Mouse (Mus musculus) hematopoietic stem cell, adult 5-6 weeks (primary cell): ENCODE results near the gene Klhl8. TPM values are rescaled to one million over a fixed set of nuclear protein-coding genes. Genes with fewer than 3 reads are reported as not detected.

Experiments used
- ATAC-seq, 2 experiments: fragments of 125-278 bp in 1 of 2; replicated peaks in 1 of 2; 2 replicates each; pipeline ENCODE4 v1.8.0; 2016 to 2017; ENCODE audit warnings: inconsistent platforms in 2 of 2, mild to moderate bottlenecking in 2 of 2, moderate number of reproducible peaks in 2 of 2, low read depth in 1 of 2, moderate TSS enrichment in 1 of 2; ENCODE audit not compliant: low FRiP score in 2 of 2, poor library complexity in 2 of 2, severe bottlenecking in 2 of 2, insufficient read depth in 1 of 2, low TSS enrichment in 1 of 2
- total RNA-seq: library from RNA; stranded (forward); fragments of 172-1452, 232-1000 nt; gene quantifications from 2 replicates; pipeline ENCODE4 v1.2.3, GENCODE M21; 2017

Klhl8 gene
- total RNA-seq, 1 experiment from 2014 or later = 1.7 TPM

DNA sequence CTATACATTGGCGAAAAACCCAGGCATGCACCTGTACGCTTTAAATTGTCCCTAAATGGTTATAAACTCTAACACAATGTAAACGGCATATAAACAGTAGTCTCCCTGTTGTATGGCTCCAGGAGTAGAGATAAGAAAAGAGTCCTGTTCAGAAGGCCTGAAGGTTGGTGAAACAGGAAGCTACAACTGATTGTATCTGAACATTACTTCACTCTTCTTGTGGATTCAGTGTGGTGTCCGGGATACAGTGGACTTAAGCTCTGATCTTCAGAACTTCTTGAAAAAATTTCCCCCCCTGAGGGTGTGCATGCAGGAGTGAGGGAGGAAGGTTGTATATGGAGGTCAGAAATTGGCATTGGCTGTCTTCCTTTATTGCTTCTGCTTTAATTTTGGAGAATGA lies 8.4 kb upstream of the Klhl8 start:
- ATAC-seq = no peak

DNA sequence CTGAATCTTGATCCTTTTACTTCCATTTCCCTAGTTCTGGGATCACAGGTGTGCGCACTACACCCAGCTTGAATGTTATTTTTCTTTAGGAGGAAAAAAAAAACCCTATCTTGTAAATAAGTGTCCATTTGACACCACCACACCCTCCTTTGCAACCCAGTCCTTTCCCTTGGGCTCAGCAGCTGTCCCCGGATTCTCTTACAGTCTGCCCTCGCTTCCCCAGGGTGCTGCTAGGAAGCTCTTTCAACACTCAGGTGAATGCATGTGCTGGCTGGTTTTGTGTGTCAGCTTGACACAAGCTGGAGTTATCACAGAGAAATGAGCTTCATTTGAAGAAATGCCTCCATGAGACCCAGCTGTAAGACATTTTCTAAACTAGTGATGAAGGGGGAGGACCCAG lies 7.2 kb upstream of the Klhl8 start:
- ATAC-seq = no peak

DNA sequence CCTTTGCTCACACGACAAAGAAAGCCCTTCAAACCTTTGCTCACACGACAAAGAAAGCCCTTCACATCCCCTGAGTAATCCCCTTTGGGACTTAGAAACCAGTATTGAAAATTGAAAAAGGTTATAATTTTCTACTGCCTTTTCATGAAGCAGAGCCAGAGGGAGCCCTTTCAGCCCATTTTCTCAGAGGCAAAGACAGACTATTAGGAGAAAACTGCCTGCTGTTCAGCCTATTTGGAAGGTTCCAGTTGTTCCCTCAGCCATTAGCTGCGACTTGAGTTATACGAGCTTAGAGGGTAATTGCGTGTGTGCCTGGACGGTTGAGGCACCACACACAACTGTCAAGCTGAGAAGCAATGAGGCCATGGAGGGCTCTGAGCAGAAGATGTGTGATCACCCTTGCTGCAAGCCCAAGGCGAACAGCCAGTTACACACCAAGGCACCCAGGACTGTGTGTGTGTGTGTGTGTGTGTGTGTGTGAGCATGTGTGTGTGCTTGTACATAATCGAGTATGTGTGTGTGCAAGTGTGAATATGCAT lies 6.4 kb upstream of the Klhl8 start:
- no peak for ATAC-seq

DNA sequence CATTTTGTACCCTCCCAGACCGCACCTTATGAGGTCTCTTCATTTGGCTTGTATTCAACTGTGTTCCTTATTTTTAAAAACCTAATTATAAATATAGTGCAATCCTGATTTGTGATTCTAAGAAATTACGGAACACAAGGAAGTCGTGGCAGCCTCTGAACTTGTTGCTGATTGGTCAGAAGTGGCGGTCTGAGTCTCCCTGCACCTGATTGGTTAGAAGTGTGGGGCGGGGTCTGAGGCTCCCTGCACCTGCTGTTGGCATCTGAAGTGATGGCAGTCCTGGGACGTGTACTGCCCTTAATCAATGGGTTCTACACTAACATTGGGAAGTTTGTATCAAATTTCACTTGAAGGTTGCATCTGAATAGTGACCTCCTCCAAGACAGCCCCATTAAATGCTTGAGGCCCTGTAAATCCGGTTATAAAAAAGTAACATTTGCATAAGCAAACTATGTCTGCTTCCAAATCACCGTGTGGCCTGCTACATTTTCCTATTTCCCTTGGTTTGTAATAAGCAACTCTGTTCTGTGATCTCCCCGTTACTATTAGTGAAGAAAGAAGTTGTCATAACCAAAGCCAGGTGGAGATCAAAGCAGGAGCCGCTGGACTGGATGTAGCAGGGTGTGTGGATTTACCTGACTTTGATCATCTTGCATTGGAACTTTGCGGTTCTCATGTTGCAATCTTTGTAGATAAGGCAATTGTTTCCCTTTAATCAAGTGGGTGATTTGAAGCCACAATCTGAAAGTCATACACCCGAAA lies 5.7 kb upstream of the Klhl8 start:
- ATAC-seq = no peak

DNA sequence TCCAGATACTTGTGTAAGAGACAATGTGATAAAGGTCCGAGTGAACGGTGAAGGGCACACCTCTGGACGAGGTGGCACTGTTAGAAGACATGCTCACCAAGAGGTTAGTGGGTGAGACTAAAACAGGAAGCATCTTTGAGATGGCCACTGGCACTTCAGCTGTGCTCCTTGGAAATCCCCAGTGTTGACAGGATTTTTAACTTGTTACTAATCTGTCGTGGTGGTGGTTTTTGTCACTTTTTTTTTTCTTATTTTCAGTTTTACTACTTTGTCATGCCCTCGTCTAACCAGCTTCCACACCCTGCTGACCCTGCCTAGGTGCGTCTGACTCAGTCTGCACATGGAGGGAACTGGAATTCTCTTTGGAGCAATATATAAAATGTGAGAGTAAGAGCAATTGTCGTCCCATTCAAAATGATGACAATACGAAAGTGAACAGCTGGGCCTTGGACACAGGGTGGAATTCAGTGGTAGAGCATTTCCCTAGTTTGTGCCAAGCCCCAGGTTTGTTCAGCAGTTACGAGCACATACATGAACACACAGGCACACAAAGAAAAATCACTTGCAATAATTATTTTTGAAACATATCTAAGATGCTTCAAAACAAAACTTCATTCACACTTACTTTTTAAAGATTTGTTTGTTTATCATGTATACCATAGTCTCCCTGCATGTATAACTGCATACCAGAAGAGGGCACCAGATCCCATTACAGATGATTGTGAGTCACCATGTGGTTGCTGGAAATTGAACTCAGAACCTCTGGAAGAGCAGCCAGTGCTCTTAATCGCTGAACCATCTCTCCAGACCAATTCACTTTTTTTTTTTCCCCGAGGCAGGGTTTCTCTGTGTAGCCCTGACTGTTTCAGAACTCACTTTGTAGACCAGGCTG lies 3.5 kb upstream of the Klhl8 start:
- no peak for ATAC-seq

DNA sequence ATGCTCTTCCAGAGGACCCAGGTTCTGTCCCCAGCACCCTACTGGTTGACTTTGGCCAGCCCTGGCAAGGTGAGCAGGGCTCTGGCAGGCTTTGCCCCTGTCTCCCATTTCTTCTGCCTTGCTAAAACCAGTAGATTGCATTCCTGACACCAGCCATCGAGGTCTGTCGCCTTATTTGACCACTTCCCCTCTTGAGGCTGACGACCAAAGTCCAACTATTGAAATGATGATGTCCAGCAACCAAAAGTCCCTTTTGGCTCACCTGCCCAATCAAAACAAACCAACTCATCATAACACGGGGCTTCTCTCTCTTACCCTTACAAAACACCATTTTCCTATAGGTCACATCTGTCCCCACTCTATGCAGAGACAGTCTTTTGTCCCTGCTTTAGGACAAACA lies 2.1 kb upstream of the Klhl8 start:
- no peak for ATAC-seq

DNA sequence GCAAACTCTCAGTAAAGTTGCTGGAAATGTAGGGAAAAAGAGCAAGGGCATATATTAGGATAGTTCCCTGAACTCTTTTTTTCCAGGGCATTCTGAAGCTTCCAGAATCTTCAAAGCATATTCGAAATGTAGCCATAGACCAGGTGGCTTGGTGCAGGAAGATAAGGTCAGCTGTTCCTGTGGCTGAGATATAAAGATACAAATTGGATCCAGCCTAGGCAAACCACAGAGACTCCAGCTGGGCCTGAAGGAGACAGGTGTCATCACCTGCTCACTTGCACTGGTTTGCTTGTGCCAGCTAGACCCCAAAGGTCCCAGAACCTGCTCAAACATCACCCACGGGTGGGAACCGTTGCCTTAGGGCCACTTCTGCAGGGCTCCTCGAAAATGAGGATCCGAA lies 496 bp upstream of the Klhl8 start:
- no peak for ATAC-seq

DNA sequence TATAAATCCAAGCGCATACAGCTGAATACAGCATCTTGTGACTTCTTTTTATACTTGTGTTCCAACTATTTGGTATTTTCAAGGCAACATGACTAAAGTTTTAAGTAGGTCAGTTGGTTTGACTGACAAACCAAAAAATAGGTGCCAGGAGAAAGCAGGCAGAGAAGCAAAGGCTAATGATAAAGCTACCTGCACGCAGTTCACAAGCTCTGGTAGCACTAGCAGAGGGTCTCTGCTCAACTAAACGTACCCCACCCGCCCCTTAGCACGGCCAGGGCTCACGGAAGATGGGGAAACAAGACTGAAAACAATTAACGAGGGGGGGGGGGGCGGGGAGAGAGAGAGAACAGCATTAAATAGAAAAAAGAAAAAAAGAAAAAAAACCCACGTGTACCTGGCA lies 903 bp downstream of the Klhl8 start:
- no peak for ATAC-seq

DNA sequence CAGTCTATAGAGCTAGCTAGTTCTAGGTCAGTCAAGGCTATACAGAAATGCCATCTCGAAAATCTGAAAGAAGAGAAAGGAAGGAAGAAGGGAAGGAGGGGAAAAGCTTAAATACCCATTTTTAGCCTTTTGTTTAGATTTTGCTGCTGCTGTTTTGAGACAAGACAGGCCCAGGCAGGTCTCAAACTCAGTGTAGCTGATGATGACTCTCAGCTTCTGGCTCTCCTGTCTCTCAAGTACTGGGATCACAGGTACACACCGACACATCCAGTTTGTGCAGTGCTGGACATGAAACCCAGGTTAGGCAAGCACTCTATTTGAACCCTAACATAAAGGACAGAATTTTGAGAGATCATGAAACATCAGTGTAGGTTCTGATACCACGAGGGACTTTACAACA lies 1.6 kb downstream of the Klhl8 start:
- ATAC-seq = no peak

DNA sequence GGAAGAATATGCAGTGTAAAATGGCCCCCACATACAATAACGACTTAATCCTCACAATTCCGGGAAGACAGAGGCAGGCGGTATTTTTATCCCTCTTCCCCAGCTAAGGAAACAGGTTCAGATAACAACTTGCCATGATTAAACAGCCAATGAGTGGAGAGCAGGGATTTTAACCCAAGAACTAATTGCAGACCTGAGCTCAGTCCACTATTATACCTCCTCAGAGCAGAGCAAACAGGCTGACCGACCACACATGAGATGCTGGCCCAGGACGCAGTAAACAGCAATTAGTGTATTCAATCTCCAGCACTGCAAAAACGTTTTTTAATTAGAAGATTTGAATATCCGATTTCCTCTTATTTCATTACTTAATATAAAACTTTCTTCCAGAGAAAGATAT lies 2.2 kb downstream of the Klhl8 start:
- ATAC-seq = no peak

DNA sequence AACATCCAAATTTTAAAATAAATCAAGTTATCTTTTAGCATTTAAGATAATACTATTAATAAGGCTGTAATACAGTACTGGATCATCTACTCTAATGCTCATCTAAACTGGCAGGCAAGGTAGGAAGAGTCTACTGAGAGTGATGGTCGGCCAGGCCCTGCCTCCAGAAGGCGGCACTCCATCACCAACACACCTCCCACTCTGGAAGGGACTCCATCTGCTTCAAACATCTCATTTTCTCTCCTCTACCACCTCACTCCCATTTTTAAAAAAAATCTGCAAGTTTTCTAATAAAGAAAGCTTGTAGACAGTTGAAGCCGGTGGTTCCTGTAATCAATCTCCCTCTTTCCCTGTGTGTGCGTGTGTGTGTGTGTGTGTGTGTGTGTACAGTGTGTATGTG lies 3.2 kb downstream of the Klhl8 start:
- ATAC-seq = no peak

DNA sequence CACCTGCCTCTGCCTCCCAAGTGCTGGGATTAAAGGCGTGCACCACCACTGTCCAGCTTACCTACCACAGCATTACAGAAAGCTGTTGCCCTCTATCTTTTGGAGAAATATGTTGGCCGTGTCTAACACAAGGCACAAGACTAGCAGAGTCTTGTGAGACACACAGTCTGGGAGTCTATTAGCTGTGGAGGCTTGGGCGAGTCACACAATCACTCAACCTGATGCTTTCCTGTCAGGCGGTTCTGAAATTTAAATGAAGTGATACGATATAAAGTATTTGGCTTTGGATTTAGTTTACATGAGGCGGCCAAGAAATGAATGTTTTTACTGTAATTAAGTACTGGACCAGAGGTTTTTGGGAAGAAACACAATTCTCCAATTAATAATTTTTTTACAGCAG lies 4.9 kb downstream of the Klhl8 start:
- no peak for ATAC-seq

DNA sequence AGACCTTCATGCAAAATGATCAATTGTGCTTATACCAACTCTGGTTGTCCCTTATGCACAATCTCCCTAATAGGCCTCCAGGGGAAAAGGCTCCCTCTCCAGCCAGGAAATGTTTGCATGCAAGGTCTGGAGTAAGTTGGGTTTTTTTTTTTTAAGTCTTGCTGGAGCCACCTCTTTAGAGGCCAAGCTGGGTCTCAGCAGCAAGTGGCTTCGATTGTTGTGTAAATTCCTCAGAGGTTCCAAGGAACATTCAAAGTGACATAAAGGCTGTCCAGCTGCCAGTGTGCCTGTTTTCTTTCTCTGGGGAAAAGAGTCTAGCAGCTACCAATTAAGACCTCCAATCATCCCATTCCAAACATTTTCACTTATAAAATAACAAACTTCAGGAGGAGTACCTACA lies 12.7 kb downstream of the Klhl8 start:
- ATAC-seq = no peak

DNA sequence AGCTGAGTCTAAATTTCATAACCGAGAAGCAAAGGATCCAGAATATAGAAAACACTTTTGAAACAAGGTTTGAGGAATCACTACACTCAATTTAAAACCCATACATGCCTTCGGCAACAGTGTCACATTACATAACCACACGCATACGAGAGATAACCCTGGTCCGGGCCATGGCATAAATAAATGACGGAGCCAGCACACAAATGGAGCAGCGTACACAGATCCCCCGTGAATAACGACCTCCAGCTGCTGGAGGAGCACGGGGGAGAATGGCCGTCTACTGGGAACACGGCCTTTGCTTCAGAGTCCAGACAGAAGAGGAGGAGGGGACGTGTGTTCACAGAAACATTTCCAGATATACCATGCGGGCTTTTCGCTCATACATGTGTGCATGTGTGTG lies 21.3 kb downstream of the Klhl8 start:
- ATAC-seq = no peak

DNA sequence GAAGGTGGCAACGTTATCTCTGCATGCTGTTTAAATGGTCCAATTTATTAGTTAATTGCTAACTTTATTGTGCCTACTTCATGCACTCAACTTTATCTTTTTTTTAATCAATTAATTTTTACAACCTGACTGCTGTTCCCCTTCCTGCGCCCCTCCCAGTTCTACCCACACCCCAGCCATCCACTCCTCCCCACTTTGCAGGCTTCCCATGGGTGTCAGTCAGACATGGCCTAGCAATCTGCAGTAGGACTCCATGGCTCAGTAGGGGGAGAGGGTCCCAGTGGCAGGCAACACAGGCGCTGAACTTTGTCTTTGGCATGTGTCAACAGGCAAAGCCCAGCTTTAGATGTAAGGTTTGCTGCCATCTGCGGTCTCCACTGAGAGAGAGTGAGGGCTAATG lies 47.3 kb downstream of the Klhl8 start:
- ATAC-seq = no peak

DNA sequence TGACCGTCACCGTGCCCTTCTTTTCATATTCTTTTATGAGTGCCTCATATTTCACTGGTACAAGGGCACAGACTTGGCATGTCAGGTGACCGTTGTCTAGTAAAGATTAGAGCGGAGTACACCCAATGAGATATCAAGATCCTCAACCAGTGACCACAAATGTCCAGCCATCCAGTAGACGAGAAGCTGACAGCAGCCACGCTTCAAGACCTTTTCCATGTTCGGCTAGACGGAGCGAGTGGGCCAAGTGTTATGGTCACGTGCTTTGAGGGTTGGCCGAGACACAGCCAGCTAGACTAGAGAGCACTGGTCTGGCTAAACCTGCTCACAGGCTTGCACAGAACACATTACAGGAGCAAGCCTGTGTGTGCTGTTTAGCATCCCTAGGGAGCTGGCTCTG lies 50.4 kb downstream of the Klhl8 start:
- ATAC-seq = no peak

DNA sequence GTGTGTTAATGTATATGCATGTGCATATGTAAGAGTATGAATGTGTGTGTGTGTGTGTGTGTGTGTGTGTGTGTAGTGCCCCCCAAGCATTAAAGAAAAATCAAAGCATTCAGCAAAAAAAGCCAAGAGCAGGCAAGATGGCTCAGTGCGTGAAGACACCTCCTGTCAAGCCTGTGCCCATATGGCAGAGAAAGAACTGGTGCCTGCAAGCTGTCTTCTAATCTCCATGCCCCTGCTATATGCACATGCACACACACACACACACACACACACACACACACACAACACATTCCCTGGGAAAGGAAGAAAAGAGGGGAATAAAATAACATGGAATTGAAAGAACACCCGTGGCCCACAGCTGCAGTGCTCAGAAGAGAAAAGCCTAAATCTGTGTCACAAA lies 53.9 kb downstream of the Klhl8 start:
- ATAC-seq = no peak

DNA sequence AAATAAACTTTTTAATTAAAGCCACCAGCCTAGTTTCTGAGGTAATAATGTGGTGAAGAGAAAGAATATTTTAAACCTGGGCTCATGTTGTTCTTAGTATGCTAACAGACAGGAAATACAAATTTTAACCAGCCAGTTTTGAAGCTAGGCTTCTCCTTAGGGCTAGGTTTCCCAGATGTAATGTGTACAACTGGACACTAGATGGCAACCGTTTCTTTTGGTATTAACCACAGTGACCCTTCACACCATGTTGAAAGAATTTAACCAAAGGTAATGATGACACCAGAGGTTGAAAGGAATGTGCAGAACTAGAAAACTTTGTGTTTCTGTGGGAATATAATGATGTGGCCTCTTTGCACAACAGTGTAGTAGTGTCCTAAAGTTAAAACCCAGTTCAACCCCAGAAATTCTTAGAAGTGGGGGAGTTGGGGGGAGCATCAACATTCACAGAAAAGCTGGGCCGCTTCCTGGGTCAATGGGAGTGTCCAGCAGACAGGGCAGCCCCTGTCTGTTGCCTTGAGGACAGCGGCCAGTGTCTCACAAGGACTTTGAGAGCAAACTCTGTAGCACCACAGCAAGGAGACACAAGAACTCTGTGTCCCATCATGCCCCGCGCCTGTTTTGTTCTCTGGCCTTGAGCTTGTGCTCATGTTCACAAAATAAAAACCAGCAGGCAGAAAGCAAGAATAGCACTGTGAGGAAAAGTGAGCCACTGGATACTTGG lies 54.6 kb downstream of the Klhl8 start:
- peak in 1 of 2 experiments; percentile 69; a peak in 1 of 4 replicates for ATAC-seq
